Mouse (Mus musculus): Measurements from ENCODE around the gene Phactr1. TPM values are rescaled to one million over a fixed set of nuclear protein-coding genes. Genes with fewer than 3 reads are reported as not detected.

Phactr1 gene
- total and polyA plus RNA-seq, 2 experiments from 2014 or later, result 84.5 to 106 TPM

DNA sequence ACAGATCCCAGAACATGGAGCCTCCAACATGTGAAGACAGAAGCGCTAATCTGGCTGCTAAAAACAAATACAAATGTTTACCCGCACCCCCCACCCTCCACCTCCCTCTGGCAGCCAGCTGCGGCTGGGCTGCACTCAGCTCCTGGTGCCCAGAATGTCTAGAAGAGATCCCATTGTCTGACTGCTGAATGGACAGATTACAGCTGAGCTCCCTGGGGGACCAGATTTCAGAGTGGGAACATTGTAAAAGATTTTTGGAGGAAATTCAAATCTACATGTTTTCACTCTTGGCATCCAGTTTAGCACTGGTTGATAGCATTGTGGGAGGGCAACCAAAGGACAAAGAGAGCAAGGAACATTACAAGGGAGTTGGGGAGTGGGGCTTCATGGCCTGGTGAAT, 331.1 kb downstream of the Phactr1 start:
- no peak overlapping the region for H3K27ac ChIP-seq (ENCODE audit: low read depth, low read length)
- H3K27me3 ChIP-seq (ENCODE audit: insufficient read depth, low read length), result no peaks in the 10 kb centered on the region
- H3K4me2 ChIP-seq (ENCODE audit: low read depth), result no peak overlapping the region
- no peaks in the 10 kb centered on the region for H3K4me1 ChIP-seq (ENCODE audit: insufficient read depth)
- 24% methylated on average over 3 of the region's 3 CpGs for WGBS
- peak; percentile 62 for ATAC-seq
- no peak overlapping the region for H3K9ac ChIP-seq
- H3K36me3 ChIP-seq (ENCODE audit: insufficient read depth), result no peaks in the 10 kb centered on the region
- H3K4me3 ChIP-seq (ENCODE audit: low read depth, low read length), result no peak overlapping the region
- no peak for TF ChIP-seq CTCF (IDR thresholded peaks at IDR 0.05; ENCODE audit: low read depth)
- no peaks in the 10 kb centered on the region for H3K9me3 ChIP-seq (ENCODE audit: low read length)
- peak; percentile 37 for DNase-seq

DNA sequence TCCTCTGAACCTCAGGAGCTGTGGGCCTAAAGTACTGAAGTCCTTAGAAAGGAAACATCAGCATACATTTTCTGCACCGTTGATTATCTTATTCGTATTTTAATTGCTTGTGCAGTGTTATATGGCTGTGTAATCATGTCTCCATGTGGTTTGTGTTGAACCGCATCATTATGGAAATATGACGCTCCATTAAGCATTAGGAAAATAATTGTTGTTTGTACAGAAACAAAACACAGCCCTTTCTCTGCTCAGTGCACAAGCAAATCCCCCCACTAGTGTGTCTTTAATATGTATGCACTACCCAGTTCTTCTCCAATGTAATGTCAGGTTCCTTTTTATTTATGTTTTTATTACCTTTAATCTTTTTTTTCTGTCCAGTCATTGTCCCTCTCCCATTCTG, 333.6 kb downstream of the Phactr1 start:
- Histone ChIP-seq H3K9ac (no peak overlapping the region), H3K4me3 (ENCODE audit: low read depth, low read length) (no peak overlapping the region), H3K27ac (ENCODE audit: low read depth, low read length) (no peak overlapping the region), H3K27me3 (ENCODE audit: insufficient read depth, low read length) (no peaks in the 10 kb centered on the region), H3K9me3 (ENCODE audit: low read length) (no peaks in the 10 kb centered on the region), H3K4me1 (ENCODE audit: insufficient read depth) (no peaks in the 10 kb centered on the region), H3K4me2 (ENCODE audit: low read depth) (no peak overlapping the region), H3K36me3 (ENCODE audit: insufficient read depth) (no peaks in the 10 kb centered on the region)
- TF ChIP-seq CTCF (IDR thresholded peaks at IDR 0.05; ENCODE audit: low read depth), result no peak
- 32% methylated on average over 4 of the region's 4 CpGs for whole genome bisulfite sequencing
- ATAC-seq (no peak), DNase-seq (no peak)

DNA sequence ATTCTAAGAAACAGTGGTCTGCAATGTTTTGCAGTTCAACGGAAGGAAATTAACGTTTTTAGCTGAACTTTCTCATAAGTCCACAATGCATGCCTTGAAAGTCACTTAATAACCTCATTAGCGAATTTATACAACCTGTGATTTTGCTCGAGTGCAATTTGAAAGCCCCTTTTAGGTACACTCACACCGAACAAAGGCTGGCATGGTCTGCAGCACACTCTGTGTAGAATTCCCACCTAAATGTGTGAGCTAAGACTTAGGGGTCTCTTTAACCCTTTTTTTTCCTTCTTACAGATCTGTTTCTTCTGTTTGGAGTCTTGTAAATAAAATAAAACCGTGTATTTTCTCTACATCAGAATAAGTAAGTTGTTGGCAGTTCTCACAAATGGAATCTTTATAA, 335.3 kb downstream of the Phactr1 start:
- no peaks in the 10 kb centered on the region for H3K36me3 ChIP-seq (ENCODE audit: insufficient read depth)
- H3K4me3 ChIP-seq (ENCODE audit: low read depth, low read length), result no peak overlapping the region
- H3K9ac ChIP-seq, result no peak overlapping the region
- WGBS, result 21% methylated on average over 6 of the region's 6 CpGs
- H3K4me2 ChIP-seq (ENCODE audit: low read depth), result no peak overlapping the region
- no peaks in the 10 kb centered on the region for H3K4me1 ChIP-seq (ENCODE audit: insufficient read depth)
- no peak for TF ChIP-seq CTCF (IDR thresholded peaks at IDR 0.05; ENCODE audit: low read depth)
- H3K9me3 ChIP-seq (ENCODE audit: low read length), result no peaks in the 10 kb centered on the region
- no peaks in the 10 kb centered on the region for H3K27me3 ChIP-seq (ENCODE audit: insufficient read depth, low read length)
- ATAC-seq, result no peak
- no peak overlapping the region for H3K27ac ChIP-seq (ENCODE audit: low read depth, low read length)
- DNase-seq, result no peak

DNA sequence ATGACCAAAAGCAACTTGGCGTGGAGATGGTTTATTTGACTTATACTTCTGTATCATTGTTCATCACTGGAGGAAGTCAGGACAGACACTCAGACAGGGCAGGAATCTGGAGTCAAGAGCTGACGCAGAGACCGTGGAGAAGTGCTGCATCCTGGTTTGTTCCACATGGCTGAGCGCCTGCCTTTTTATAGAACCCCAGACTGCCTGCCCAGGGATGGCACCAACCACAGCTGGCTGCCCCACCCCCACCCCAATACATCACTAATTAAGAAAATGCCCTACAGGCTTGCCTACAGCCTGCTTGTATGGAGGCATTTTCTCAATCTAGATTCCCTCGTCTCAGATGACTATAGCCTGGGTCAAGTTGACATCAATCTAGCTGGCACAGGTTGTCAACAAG, 338.4 kb downstream of the Phactr1 start:
- ATAC-seq (no peak), DNase-seq (no peak)
- H3K4me3 ChIP-seq (ENCODE audit: low read depth, low read length), result no peak overlapping the region
- no peaks in the 10 kb centered on the region for H3K9me3 ChIP-seq (ENCODE audit: low read length)
- H3K27me3 ChIP-seq (ENCODE audit: insufficient read depth, low read length), result no peaks in the 10 kb centered on the region
- TF ChIP-seq CTCF (IDR thresholded peaks at IDR 0.05; ENCODE audit: low read depth), result no peak
- H3K27ac ChIP-seq (ENCODE audit: low read depth, low read length), result no peak overlapping the region
- no peaks in the 10 kb centered on the region for H3K4me1 ChIP-seq (ENCODE audit: insufficient read depth)
- H3K4me2 ChIP-seq (ENCODE audit: low read depth), result no peak overlapping the region
- no peak overlapping the region for H3K9ac ChIP-seq
- H3K36me3 ChIP-seq (ENCODE audit: insufficient read depth), result no peaks in the 10 kb centered on the region
- WGBS, result 67% methylated on average over 5 of the region's 5 CpGs

DNA sequence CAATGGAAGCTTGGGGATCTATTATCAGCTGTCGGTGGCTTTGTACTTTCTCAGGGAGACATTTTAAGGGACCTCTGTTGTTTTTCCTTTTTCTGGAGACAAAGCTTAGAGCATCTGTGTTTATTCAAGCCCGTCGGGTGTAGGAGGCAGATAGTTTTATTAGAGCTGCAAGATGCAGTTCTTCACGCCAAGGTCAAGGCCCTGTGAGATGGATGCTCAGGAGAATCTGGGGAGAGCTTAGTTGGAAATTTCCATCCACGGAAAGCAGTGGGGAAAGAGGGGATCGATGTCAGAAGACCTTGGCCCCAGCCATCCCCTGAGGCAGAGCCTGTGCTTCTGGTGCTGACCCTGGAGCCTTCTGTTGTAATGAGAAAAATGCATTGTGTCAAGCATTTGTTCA, 340.6 kb downstream of the Phactr1 start:
- H3K4me1 ChIP-seq (ENCODE audit: insufficient read depth), result no peaks in the 10 kb centered on the region
- 83% methylated on average over 6 of the region's 6 CpGs for WGBS
- no peaks in the 10 kb centered on the region for H3K9me3 ChIP-seq (ENCODE audit: low read length)
- H3K27ac ChIP-seq (ENCODE audit: low read depth, low read length), result no peak overlapping the region
- H3K36me3 ChIP-seq (ENCODE audit: insufficient read depth), result no peaks in the 10 kb centered on the region
- H3K27me3 ChIP-seq (ENCODE audit: insufficient read depth, low read length), result no peaks in the 10 kb centered on the region
- ATAC-seq (no peak), DNase-seq (no peak)
- no peak for TF ChIP-seq CTCF (IDR thresholded peaks at IDR 0.05; ENCODE audit: low read depth)
- H3K9ac ChIP-seq, result no peak overlapping the region
- no peak overlapping the region for H3K4me2 ChIP-seq (ENCODE audit: low read depth)
- H3K4me3 ChIP-seq (ENCODE audit: low read depth, low read length), result no peak overlapping the region

DNA sequence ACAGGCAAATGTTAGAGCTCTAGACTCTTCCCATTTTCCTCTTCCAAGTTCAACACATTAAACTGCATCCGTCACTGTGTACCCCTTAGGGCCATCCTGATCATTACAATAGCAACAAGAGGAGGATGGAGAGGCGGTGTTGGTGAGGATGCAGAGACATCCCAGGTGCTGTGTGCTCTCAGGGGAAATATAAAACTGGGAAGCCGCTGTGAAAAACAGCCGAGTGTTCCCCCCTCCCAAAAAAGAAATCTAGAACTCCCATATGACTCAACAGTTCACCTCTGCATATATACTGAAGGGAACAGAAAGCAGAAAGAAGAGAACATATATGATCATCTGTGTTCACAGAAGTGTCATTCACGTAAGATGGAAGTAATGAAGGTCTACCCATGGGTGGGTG, 342.6 kb downstream of the Phactr1 start:
- DNase-seq (no peak), ATAC-seq (no peak)
- Histone ChIP-seq H3K9me3 (ENCODE audit: low read length) (no peaks in the 10 kb centered on the region), H3K36me3 (ENCODE audit: insufficient read depth) (no peaks in the 10 kb centered on the region), H3K9ac (no peak overlapping the region), H3K4me2 (ENCODE audit: low read depth) (no peak overlapping the region), H3K4me3 (ENCODE audit: low read depth, low read length) (no peak overlapping the region), H3K27me3 (ENCODE audit: insufficient read depth, low read length) (no peaks in the 10 kb centered on the region), H3K27ac (ENCODE audit: low read depth, low read length) (no peak overlapping the region), H3K4me1 (ENCODE audit: insufficient read depth) (no peaks in the 10 kb centered on the region)
- WGBS, result 94% methylated on average over 5 of the region's 5 CpGs
- no peak for TF ChIP-seq CTCF (IDR thresholded peaks at IDR 0.05; ENCODE audit: low read depth)

DNA sequence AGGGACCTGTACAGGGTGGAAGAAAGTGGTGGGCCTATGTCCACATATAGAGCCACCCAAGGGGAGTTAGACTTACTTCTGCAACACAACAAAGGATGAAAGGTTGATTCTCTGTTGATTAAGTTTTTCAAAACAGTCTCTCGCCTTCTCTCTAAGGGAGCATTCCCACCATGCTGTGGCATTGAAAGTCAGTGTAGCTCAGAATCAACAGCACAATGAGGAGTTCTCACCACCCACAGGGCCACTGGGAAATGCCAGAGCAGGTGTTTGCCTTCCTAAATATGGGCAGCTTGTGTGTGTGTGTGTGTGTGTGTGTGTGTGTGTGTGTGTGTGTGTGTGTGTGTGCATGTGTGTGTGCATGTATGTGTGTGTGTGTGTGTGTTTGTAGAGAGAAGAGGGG, 347.1 kb downstream of the Phactr1 start:
- no peak overlapping the region for H3K4me2 ChIP-seq (ENCODE audit: low read depth)
- no peak for ATAC-seq
- no peak overlapping the region for H3K4me3 ChIP-seq (ENCODE audit: low read depth, low read length)
- no peaks in the 10 kb centered on the region for H3K27me3 ChIP-seq (ENCODE audit: insufficient read depth, low read length)
- H3K9ac ChIP-seq, result no peak overlapping the region
- peaks cover 3% of the 10 kb centered on the region; the same call in 1 of the 2 replicates for H3K4me1 ChIP-seq (ENCODE audit: insufficient read depth)
- no peaks in the 10 kb centered on the region for H3K36me3 ChIP-seq (ENCODE audit: insufficient read depth)
- no peak for TF ChIP-seq CTCF (IDR thresholded peaks at IDR 0.05; ENCODE audit: low read depth)
- 47% methylated on average over 1 of the region's 1 CpGs for WGBS
- no peaks in the 10 kb centered on the region for H3K9me3 ChIP-seq (ENCODE audit: low read length)
- no peak for DNase-seq
- no peak overlapping the region for H3K27ac ChIP-seq (ENCODE audit: low read depth, low read length)

DNA sequence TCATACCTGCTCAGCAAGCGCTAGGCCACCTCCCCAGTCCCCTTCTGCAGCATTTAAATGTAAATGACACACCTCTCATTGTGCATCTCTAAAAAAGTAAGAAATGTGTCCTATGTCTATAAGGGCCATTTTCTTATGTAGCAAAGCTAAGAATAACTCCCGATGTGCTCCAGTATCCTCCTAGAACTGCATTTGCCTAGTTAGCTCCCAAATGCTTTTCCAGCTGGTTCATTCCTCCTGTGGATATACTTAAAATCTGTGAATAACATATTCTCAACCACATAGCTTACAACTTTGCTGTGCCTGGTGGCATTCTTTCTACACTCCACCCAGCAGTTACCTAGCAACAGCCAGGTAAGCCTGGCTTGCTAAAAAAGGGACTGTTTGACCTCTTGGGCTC, 349.8 kb downstream of the Phactr1 start:
- peaks cover 3% of the 10 kb centered on the region; the same call in 1 of the 2 replicates for H3K4me1 ChIP-seq (ENCODE audit: insufficient read depth)
- ATAC-seq (0 out of 2 replicates have a peak, but pooled peaks have one; percentile 25), DNase-seq (peak; percentile 14)
- no peaks in the 10 kb centered on the region for H3K27me3 ChIP-seq (ENCODE audit: insufficient read depth, low read length)
- no peak overlapping the region for H3K27ac ChIP-seq (ENCODE audit: low read depth, low read length)
- no peak overlapping the region for H3K9ac ChIP-seq
- no peaks in the 10 kb centered on the region for H3K9me3 ChIP-seq (ENCODE audit: low read length)
- WGBS, result 82% methylated on average over 2 of the region's 2 CpGs
- H3K4me2 ChIP-seq (ENCODE audit: low read depth), result no peak overlapping the region
- H3K36me3 ChIP-seq (ENCODE audit: insufficient read depth), result no peaks in the 10 kb centered on the region
- no peak overlapping the region for H3K4me3 ChIP-seq (ENCODE audit: low read depth, low read length)
- TF ChIP-seq CTCF (IDR thresholded peaks at IDR 0.05; ENCODE audit: low read depth), result no peak
